Mouse (Mus musculus) forebrain, embryonic 13.5 days (tissue): ENCODE measurements at regions not wholly inside any gene's neighbourhood (a gene's known extent, or its start where the extent isn't known, plus 50 kb on each side); places are given as distances from the start of the nearest gene placed in this dataset.

ENCODE experiments used
- ATAC-seq: fragments of 200-750 bp; cut with Nextera tagmentation; 2 replicates; pipeline ENCODE4 v1.8.0; 2017
- H3K27ac ChIP-seq: fragments of 300-500 bp; sonication (generic); 2 replicates; pipeline ENCODE4 v1.5.1; 2015; ENCODE audit warnings: inconsistent platforms, mild to moderate bottlenecking, moderate library complexity
- H3K27me3 ChIP-seq: fragments of 300-500 bp; sonication (generic); 2 replicates; pipeline ENCODE4 v1.6.1; 2015; ENCODE audit warnings: mild to moderate bottlenecking, inconsistent platforms
- H3K36me3 ChIP-seq: fragments of 300-500 bp; sonication (generic); 2 replicates; pipeline ENCODE4 v1.6.1; 2015; ENCODE audit warnings: mild to moderate bottlenecking, inconsistent platforms; ENCODE audit not compliant: poor library complexity, severe bottlenecking
- H3K4me1 ChIP-seq: fragments of 300-500 bp; sonication (generic); 2 replicates; pipeline ENCODE4 v1.6.1; 2015; ENCODE audit warnings: inconsistent platforms
- H3K4me2 ChIP-seq: fragments of 300-500 bp; sonication (generic); 2 replicates; pipeline ENCODE4 v1.6.1; 2015; ENCODE audit warnings: inconsistent platforms, mild to moderate bottlenecking, moderate library complexity
- H3K4me3 ChIP-seq: fragments of 300-500 bp; sonication (generic); 2 replicates; pipeline ENCODE4 v1.5.1; 2015; ENCODE audit warnings: mild to moderate bottlenecking, inconsistent platforms
- H3K9ac ChIP-seq: fragments of 300-500 bp; sonication (generic); 2 replicates; pipeline ENCODE4 v1.6.1; 2015; ENCODE audit warnings: mild to moderate bottlenecking, inconsistent platforms
- H3K9me3 ChIP-seq: fragments of 300-500 bp; sonication (generic); replicated peaks from 2 replicates; pipeline ENCODE4 v1.6.1; 2016; ENCODE audit warnings: inconsistent platforms
- WGBS: fragments of 180-500 bp; shearing (Covaris S2); methylation state at CpG from one replicate; pipeline ENCODE4 v1.1.7; 2015; 5-methylcytosine and 5-hydroxymethylcytosine counted together

DNA sequence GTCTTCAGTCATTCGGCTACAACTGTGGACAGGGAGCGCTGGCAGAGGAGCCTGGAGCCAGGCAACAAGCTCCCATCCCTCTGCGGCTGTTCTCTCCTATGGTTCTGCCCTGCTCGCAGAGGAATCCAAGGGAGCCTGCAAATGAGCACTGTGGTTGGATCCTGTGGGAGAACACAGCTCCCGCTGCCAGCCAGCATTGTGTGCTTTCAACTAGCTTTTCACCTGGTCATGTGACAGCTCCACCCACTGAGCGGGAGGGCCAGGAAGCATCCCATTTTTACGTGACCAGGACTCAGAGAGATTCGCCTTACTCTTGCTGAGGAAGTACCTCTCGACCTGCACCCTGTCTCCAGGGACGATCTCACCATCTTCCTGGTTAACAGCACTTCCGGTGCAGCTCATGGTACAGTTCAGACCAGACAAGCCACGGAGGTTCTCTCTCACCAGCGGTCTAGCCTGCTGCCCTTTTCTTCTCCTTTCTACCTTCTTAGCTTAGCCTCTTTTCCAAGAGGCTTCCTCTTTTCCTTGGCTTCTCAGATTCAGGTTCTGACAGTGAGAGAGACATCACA is 186.7 kb upstream of the Kit start:
- no peaks in the 10 kb centered on the region; the same call in 1 of the 2 replicates for H3K27me3 ChIP-seq
- H3K27ac ChIP-seq: no peak overlapping the region
- H3K9me3 ChIP-seq: no peaks in the 10 kb centered on the region
- peak overlapping the region; percentile 22; the same call in 1 of the 2 replicates for H3K4me2 ChIP-seq
- no peaks in the 10 kb centered on the region for H3K4me1 ChIP-seq
- H3K36me3 ChIP-seq: no peaks in the 10 kb centered on the region
- H3K9ac ChIP-seq: no peak overlapping the region
- no peak for ATAC-seq
- H3K4me3 ChIP-seq: no peak overlapping the region
- 51% methylated on average over 13 of the region's 13 CpGs for WGBS

DNA sequence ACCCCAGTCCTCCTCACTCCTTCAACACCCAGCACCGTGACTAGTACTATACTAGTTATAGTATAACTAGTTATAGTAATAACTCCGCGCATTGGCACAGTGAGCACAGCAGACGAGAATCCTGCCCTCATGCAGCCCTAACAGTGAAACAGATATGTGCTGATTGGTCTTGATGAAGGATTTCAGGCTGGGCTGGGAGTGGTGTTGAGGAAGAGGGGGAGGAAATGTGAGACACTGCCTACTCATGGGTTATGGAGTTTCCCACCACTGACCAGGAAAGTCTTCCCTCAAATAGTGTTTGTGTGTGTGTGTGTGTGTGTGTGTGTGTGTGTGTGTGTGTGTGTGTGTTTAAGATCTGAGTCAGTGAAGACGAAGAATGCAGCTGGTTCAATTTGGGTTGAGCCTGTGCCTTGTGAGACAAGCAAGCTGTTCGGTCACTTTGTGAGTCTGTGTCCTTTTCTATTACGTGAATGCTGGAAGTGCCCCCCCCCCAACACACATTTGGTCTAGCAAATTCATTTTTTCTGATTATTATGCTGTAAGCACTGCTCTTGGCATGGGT is 185.9 kb upstream of the Kit start:
- ATAC-seq: no peak
- Histone ChIP-seq H3K36me3 (no peaks in the 10 kb centered on the region), H3K27me3 (no peaks in the 10 kb centered on the region; the same call in 1 of the 2 replicates), H3K4me1 (no peaks in the 10 kb centered on the region), H3K4me2 (no peak overlapping the region), H3K4me3 (no peak overlapping the region), H3K9ac (no peak overlapping the region), H3K27ac (no peak overlapping the region), H3K9me3 (no peaks in the 10 kb centered on the region)
- 84% methylated on average over 7 of the region's 7 CpGs for WGBS

DNA sequence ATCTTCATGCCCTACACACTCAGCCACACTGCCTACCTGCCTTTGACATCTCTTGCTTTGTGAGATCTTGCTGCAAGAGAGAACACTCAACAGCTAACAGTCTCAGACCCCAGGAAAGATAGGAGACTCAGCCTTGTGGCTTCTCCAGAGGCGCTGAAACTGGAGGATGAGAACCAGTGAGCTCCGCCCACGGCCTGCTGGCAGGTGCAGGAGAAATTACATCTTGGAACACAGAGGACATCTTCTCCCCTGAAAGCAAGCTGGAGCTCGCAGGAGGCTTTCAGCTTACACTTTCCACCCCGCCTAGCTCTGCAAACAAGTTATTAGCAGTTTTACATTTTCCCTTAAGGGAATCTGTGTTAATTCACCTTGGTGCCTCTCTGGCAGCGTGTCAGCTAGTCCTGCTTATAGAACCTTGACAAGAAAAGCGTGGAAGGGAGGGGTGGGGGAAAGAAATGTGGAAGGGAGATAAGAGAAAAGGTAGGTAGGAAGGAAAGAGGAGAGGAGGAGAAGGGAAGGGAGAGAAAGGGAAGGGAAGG is 185.2 kb upstream of the Kit start:
- ATAC-seq: no peak
- Histone ChIP-seq H3K27ac (no peak overlapping the region), H3K4me1 (no peaks in the 10 kb centered on the region), H3K36me3 (no peaks in the 10 kb centered on the region), H3K9ac (no peak overlapping the region), H3K27me3 (no peaks in the 10 kb centered on the region; the same call in 1 of the 2 replicates), H3K4me2 (no peak overlapping the region), H3K4me3 (no peak overlapping the region), H3K9me3 (no peaks in the 10 kb centered on the region)
- WGBS: 67% methylated on average over 7 of the region's 7 CpGs

DNA sequence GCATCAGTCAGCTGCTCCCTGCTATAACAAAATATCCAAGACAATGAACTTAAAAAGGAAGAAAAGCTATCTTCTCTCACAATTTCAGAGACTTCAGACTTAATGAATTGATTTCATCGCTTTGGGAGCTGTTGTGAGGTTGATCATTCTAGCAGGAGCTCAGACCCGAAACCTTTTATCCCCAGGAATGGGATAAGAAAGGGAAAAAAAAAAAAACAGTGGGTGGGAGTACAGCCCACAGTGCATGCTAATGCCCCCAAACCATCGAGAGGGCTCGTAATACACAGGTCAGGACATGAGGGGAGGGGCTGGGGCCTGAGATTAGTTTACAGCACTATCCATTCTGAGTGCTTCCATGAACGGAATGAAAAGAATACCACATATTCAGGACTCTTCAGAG is 175.9 kb upstream of the Kit start:
- Histone ChIP-seq H3K4me2 (no peak overlapping the region), H3K4me3 (no peak overlapping the region), H3K9ac (no peak overlapping the region), H3K27me3 (no peaks in the 10 kb centered on the region; the same call in 1 of the 2 replicates), H3K27ac (no peak overlapping the region), H3K9me3 (no peaks in the 10 kb centered on the region), H3K36me3 (no peaks in the 10 kb centered on the region), H3K4me1 (peaks cover 5% of the 10 kb centered on the region; the same call in 1 of the 2 replicates)
- 56% methylated on average over 5 of the region's 5 CpGs for WGBS
- ATAC-seq: no peak

DNA sequence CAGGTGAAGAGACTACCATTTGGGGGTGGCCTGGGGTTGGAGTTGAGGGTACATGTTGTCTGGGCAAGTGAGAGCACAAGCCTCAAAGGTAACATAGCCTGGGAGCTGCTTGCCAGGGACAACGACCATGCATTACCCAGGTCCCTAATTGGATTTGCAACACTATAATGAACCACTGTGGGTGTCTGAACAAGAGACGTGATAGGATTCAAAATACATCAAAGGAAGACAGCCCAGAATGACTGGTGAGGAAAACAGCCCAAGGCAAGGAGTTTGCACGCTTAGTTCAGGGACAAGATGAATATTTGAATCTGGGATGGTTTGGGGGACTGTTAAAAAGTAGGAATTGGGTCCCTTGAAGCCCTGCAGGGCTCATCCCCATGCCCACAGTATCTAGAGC is 173.0 kb upstream of the Kit start:
- H3K4me3 ChIP-seq: no peak overlapping the region
- no peak overlapping the region for H3K4me2 ChIP-seq
- no peaks in the 10 kb centered on the region for H3K36me3 ChIP-seq
- no peak overlapping the region for H3K9ac ChIP-seq
- WGBS: 14% methylated on average over 3 of the region's 3 CpGs
- no peaks in the 10 kb centered on the region; the same call in 1 of the 2 replicates for H3K27me3 ChIP-seq
- H3K9me3 ChIP-seq: no peaks in the 10 kb centered on the region
- ATAC-seq: no peak
- H3K27ac ChIP-seq: no peak overlapping the region
- H3K4me1 ChIP-seq: peaks cover 9% of the 10 kb centered on the region; the same call in 1 of the 2 replicates

DNA sequence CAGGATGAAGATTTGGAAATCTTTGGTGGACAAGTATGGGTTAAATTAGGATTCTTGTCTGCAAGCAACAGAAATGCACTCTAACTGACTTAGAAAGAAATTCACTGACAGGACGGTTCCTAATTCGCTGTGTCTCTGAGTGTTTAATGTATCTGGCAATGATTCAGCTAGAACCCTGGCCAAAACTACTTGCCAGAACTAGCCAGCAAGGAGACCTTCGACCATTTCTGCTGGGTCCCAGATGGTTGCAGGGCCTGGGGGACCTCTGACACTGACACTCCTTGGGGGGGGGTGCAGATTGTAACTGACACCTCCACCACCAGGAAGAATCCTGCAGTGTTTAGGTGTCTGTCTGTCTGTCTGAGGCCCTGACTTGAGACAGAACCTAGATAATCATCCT is 172.1 kb upstream of the Kit start:
- no peak overlapping the region for H3K4me3 ChIP-seq
- no peaks in the 10 kb centered on the region; the same call in 1 of the 2 replicates for H3K27me3 ChIP-seq
- 56% methylated on average over 3 of the region's 3 CpGs for WGBS
- H3K27ac ChIP-seq: no peak overlapping the region
- no peak for ATAC-seq
- H3K4me1 ChIP-seq: peaks cover 15% of the 10 kb centered on the region
- H3K4me2 ChIP-seq: no peak overlapping the region
- no peak overlapping the region for H3K9ac ChIP-seq
- no peaks in the 10 kb centered on the region for H3K36me3 ChIP-seq
- H3K9me3 ChIP-seq: no peaks in the 10 kb centered on the region

DNA sequence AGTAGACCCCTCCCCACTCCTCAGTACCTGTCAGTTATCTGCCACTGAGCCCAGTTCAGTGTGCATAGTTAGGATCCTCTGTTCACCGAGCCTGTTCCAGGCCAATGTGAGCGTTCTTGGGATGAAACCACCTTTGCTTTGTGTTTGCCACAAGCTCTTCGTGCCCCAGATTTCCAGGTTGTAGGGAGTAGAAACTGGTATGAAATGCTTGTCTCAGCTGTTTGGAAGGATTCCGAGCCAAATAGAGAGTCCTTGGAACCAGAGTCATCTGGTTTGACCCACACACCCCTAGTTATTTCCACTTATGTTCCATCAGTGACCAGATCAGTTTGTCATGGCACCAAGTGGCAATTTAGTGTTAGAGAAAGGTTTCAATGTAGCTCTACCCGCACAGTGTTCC is 171.2 kb upstream of the Kit start:
- Histone ChIP-seq H3K27me3 (peaks cover 2% of the 10 kb centered on the region; the same call in 1 of the 2 replicates), H3K4me1 (peaks cover 19% of the 10 kb centered on the region), H3K9ac (no peak overlapping the region), H3K27ac (no peak overlapping the region), H3K4me3 (no peak overlapping the region), H3K9me3 (no peaks in the 10 kb centered on the region), H3K4me2 (no peak overlapping the region), H3K36me3 (no peaks in the 10 kb centered on the region)
- 89% methylated on average over 5 of the region's 5 CpGs for WGBS
- no peak for ATAC-seq

DNA sequence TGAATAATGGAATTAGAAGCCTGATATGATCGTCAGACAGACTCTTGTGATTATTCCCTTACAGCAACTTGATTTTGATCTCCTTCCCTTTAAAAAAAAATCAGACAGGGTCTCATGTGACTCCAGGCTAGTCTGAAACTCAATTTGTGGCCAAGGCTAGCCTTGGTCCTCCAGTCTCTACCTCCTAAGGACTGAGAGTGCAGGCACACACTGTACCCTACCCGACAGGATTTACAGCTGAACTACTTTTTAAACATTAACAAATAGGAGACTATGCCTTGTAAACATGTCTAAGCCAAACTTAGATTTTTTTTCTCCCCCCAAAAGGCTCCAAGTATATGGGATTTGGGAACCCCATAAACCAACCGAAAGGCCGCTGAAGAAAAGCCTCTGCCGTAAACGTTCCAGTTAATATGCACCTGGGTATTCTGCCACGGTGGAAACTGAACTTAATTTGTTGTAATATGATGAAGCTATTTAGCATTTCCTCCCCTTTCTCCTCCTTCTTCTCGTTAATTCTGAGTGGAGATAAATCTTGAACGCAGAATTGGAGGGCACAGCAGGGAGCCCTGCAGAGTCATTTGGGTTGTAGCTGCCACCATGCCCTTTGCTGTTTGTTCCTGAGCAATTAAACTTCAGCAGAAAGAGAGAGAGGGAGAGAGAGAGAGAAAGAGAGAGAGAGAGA is 170.0 kb upstream of the Kit start:
- Histone ChIP-seq H3K27me3 (peaks cover 7% of the 10 kb centered on the region; the same call in 1 of the 2 replicates), H3K9me3 (no peaks in the 10 kb centered on the region)

DNA sequence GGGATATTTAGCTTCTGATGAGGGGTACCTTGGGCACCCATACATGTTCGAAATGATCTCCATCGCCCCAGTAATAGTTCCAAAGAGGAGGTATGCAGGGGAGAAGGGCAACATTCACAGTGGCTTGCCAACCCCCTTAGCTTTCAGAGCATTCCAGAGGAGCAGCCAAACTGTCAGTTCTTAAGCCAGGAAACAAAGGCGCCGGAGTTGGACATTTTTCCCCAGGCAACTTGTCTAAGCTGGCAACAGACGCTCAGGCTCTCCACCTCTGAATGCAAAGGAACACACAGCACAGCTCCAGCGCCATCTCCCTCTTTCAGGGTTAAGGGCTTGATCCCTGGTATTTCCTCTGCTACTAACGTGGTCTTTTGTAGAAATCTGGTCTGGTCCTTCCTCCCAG is 169.2 kb upstream of the Kit start:
- H3K4me3 ChIP-seq: no peak overlapping the region
- H3K9me3 ChIP-seq: no peaks in the 10 kb centered on the region
- H3K27ac ChIP-seq: no peak overlapping the region
- H3K36me3 ChIP-seq: no peaks in the 10 kb centered on the region
- no peak overlapping the region for H3K4me2 ChIP-seq
- H3K4me1 ChIP-seq: peaks cover 19% of the 10 kb centered on the region
- peaks cover 7% of the 10 kb centered on the region; the same call in 1 of the 2 replicates for H3K27me3 ChIP-seq
- ATAC-seq: no peak
- WGBS: 22% methylated on average over 7 of the region's 7 CpGs
- no peak overlapping the region for H3K9ac ChIP-seq

More for the DNA sequence above, 170.0 kb upstream of the Kit start:
- Histone ChIP-seq H3K36me3 (no peaks in the 10 kb centered on the region), H3K27ac (no peak overlapping the region), H3K4me1 (peaks cover 19% of the 10 kb centered on the region), H3K9ac (no peak overlapping the region), H3K4me3 (no peak overlapping the region), H3K4me2 (no peak overlapping the region)
- 33% methylated on average over 9 of the region's 9 CpGs for whole genome bisulfite sequencing
- no peak for ATAC-seq

DNA sequence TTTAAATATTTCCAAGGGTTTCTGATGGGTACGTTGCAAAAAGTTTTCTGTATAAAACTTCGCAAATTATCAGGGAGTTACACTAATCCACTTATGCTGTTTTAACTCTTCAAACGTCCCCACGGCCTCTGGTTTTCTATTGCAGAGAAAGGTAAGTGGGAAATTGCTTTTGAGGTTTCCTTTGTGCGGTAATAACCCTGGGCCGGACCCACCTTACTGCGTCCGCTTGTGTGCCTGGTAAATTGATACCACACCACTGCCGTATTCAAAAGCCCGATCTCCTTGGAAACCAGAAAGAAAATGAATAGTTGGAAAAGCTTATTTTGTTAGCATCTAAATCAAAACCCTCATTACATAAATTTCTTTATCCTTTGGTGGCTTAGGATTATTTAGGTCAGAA is 167.0 kb upstream of the Kit start:
- Histone ChIP-seq H3K36me3 (no peaks in the 10 kb centered on the region), H3K4me3 (no peak overlapping the region), H3K4me2 (no peak overlapping the region), H3K9ac (no peak overlapping the region), H3K27me3 (peaks cover 7% of the 10 kb centered on the region; the same call in 1 of the 2 replicates), H3K4me1 (peaks cover 14% of the 10 kb centered on the region), H3K9me3 (no peaks in the 10 kb centered on the region), H3K27ac (no peak overlapping the region)
- WGBS: 16% methylated on average over 10 of the region's 10 CpGs
- ATAC-seq: no peak

DNA sequence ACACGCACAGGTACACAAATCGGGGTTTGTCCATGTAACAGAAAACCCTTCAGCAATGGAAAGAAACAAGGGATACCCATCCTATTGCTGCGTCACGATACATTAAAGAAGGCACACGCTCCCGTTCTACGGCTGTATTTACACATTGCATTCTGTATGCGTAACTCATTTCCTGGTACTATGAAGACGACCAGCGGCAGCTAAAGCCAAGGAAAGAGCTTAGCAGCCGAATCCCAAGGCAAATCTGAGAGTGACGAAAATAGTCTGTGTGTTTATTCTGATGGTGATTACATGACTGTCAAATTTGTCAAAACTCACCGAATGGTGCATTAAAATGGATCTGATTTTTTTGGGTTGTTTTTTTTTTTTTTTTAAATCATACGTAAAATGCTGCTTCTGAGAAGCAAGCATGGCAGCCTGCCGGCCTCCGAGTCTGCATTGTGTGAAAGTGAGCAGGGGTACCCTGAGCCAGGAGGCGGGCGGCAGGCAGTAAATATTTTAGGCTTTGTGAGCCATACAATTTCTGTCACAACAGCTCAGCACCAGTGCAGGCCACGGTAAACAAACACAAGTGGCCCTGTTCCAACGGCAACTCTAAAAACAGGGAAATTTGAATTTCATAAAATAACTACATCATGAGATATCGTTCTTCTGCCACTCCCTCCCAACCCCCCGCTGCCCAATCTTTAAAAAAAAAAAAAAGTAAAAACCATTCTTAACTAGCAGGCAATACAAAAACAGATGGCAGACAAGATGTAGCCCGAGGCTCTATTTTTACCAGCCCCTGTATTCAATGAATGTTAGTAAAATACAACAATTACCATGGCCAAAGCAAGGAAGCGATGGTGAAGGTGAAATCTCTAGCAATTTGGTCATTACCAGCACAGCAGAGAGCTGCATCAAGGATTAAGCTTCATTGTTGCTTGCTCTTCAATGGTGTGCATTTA is 164.2 kb upstream of the Kit start:
- peak overlapping the region; percentile 17; the same call in 1 of the 2 replicates for H3K4me2 ChIP-seq
- 63% methylated on average over 24 of the region's 24 CpGs for WGBS
- peaks cover 12% of the 10 kb centered on the region for H3K4me1 ChIP-seq
- no peaks in the 10 kb centered on the region for H3K9me3 ChIP-seq
- H3K9ac ChIP-seq: no peak overlapping the region
- no peak overlapping the region for H3K4me3 ChIP-seq
- H3K36me3 ChIP-seq: no peaks in the 10 kb centered on the region
- no peak overlapping the region for H3K27ac ChIP-seq
- ATAC-seq: peak; percentile 87
- H3K27me3 ChIP-seq: peaks cover 7% of the 10 kb centered on the region; the same call in 1 of the 2 replicates
